Mouse (Mus musculus): Measurements from ENCODE around the gene Usp30. TPM values are rescaled to one million over a fixed set of nuclear protein-coding genes. Genes with fewer than 3 reads are reported as not detected.

Usp30 gene
- polyA plus RNA-seq, 1 experiment from 2014 or later, result 16.8 TPM

Other genes starting within 250 kb of the Usp30 start
- gene Selplg, start 232.8 kb upstream of the Usp30 start, polyA plus RNA-seq (2015; fragmentation: Nextera tagmentation; extraction: Ambion mirVana), result 1.7 and 1.9 TPM in 2 replicates
- gene Coro1c, start 156.7 kb upstream of the Usp30 start, polyA plus RNA-seq (2015; fragmentation: Nextera tagmentation; extraction: Ambion mirVana), result 176 and 190 TPM in 2 replicates
- gene Ssh1, start 71.6 kb upstream of the Usp30 start, polyA plus RNA-seq (2015; fragmentation: Nextera tagmentation; extraction: Ambion mirVana), result 15.0 and 18.7 TPM in 2 replicates
- gene Dao, start 61.8 kb upstream of the Usp30 start, polyA plus RNA-seq (2015; fragmentation: Nextera tagmentation; extraction: Ambion mirVana), result not detected in 2 replicates
- 83.2 and 88.7 TPM in 2 replicates for gene Svop, start 26.1 kb downstream of the Usp30 start, polyA plus RNA-seq (2015; fragmentation: Nextera tagmentation; extraction: Ambion mirVana)
- 5.4 and 6.3 TPM in 2 replicates for gene Alkbh2, start 62.8 kb downstream of the Usp30 start, polyA plus RNA-seq (2015; fragmentation: Nextera tagmentation; extraction: Ambion mirVana)
- gene Ung, start 64.9 kb downstream of the Usp30 start, polyA plus RNA-seq (2015; fragmentation: Nextera tagmentation; extraction: Ambion mirVana), result 10.4 and 11.1 TPM in 2 replicates
- 1.9 and 3.2 TPM in 2 replicates for gene Acacb, start 81.1 kb downstream of the Usp30 start, polyA plus RNA-seq (2015; fragmentation: Nextera tagmentation; extraction: Ambion mirVana)
- gene Foxn4, start 208.3 kb downstream of the Usp30 start, polyA plus RNA-seq (2015; fragmentation: Nextera tagmentation; extraction: Ambion mirVana), result 1.0 and 2.9 TPM in 2 replicates
- 0.93 and 1.3 TPM in 2 replicates for gene Myo1h, start 223.7 kb downstream of the Usp30 start, polyA plus RNA-seq (2015; fragmentation: Nextera tagmentation; extraction: Ambion mirVana)